Mouse (Mus musculus) stomach, postnatal 0 days (tissue): Measurements from ENCODE around the gene Edaradd. TPM values are rescaled to one million over a fixed set of nuclear protein-coding genes. Genes with fewer than 3 reads are reported as not detected.

ENCODE experiments used
- ATAC-seq: fragments of 200-750 bp; cut with Nextera tagmentation; 2 replicates; pipeline ENCODE4 v1.8.0; 2017; ENCODE audit not compliant: low FRiP score, low TSS enrichment
- DNase-seq: peaks from one replicate; pipeline ENCODE4 v3.0.0-alpha.2; 2016; ENCODE audit warnings: low spot score
- H3K27ac ChIP-seq: fragments of 300-500 bp; sonication (generic); replicated peaks from 2 replicates; pipeline ENCODE4 v1.5.1; 2014; ENCODE audit warnings: mild to moderate bottlenecking, control low read depth
- H3K27me3 ChIP-seq: fragments of 300-500 bp; sonication (generic); 2 replicates; pipeline ENCODE4 v1.6.1; 2014; ENCODE audit warnings: low read length; ENCODE audit not compliant: control insufficient read depth, insufficient read depth
- H3K36me3 ChIP-seq: fragments of 300-500 bp; sonication (generic); 2 replicates; pipeline ENCODE4 v1.6.1; 2014; ENCODE audit warnings: low read length, mixed read lengths; ENCODE audit not compliant: control insufficient read depth, insufficient read depth
- H3K4me1 ChIP-seq: fragments of 300-500 bp; sonication (generic); replicated peaks from 2 replicates; pipeline ENCODE4 v1.6.1; 2014; ENCODE audit warnings: antibody characterized with exemption; ENCODE audit not compliant: control insufficient read depth, insufficient read depth
- H3K4me2 ChIP-seq: fragments of 300-500 bp; sonication (generic); replicated peaks from 2 replicates; pipeline ENCODE4 v1.6.1; 2014; ENCODE audit warnings: low read depth, mild to moderate bottlenecking, control low read depth, moderate library complexity
- H3K4me3 ChIP-seq: fragments of 300-500 bp; sonication (generic); 2 replicates; pipeline ENCODE4 v1.5.1; 2014; ENCODE audit warnings: low read depth, low read length, control low read depth
- H3K9ac ChIP-seq: fragments of 300-500 bp; sonication (generic); 2 replicates; pipeline ENCODE4 v1.6.1; 2014; ENCODE audit warnings: mild to moderate bottlenecking, low read length, control low read depth, mixed read lengths
- H3K9me3 ChIP-seq: fragments of 300-500 bp; sonication (generic); 2 replicates; pipeline ENCODE4 v1.6.1; 2016; ENCODE audit warnings: low read length; ENCODE audit not compliant: control insufficient read depth
- CTCF ChIP-seq: IDR thresholded peaks from 2 replicates; pipeline ENCODE4 v1.5.1; 2016; ENCODE audit warnings: antibody characterized with exemption, low read depth, mild to moderate bottlenecking, moderate library complexity
- EP300 ChIP-seq: optimal IDR thresholded peaks from 2 replicates; pipeline ENCODE3; 2016; ENCODE audit warnings: antibody characterized with exemption
- WGBS: fragments of 180-500 bp; shearing (Covaris S2); extraction: QIAGEN DNeasy Blood & Tissue Kit; methylation state at CpG from one replicate; pipeline ENCODE4 v1.1.7; 2014; 5-methylcytosine and 5-hydroxymethylcytosine counted together
- polyA plus RNA-seq: library from polyadenylated mRNA; unstranded; fragments of >200 nt; fragmentation: Nextera tagmentation; extraction: Ambion mirVana; gene quantifications from 2 replicates; pipeline ENCODE4 v1.2.1, GENCODE M21; 2015

Gene Edaradd
- polyA plus RNA-seq, 1 experiment from 2014 or later, result 2.2 TPM

- Histone ChIP-seq H3K4me3 (no peak overlapping the region), H3K27ac (no peak overlapping the region), H3K4me2 (no peak overlapping the region), H3K4me1 (peaks cover 4% of the 10 kb centered on the region), H3K27me3 (no peaks in the 10 kb centered on the region), H3K9me3 (no peaks in the 10 kb centered on the region), H3K9ac (no peak overlapping the region), H3K36me3 (no peaks in the 10 kb centered on the region)
- TF ChIP-seq CTCF (no peak), EP300 (no peak)
- ATAC-seq, result no peak
- DNase-seq, result no peak
- 42% methylated on average over 5 of the region's 5 CpGs for WGBS
Measured at GRCm38 (mm10) chr13:12543246-12543645, 23.0 kb upstream of the Edaradd start.

GRCm38 (mm10) chr13:12542006-12542981, 22.1 kb upstream of the Edaradd start:
- no peaks in the 10 kb centered on the region for H3K27me3 ChIP-seq
- no peak for TF ChIP-seq EP300
- peak; percentile 71 for TF ChIP-seq CTCF
- 3% methylated on average over 23 of the region's 23 CpGs for WGBS
- peak overlapping the region; percentile 19 for H3K4me3 ChIP-seq
- no peaks in the 10 kb centered on the region for H3K9me3 ChIP-seq
- no peak overlapping the region for H3K9ac ChIP-seq
- H3K4me2 ChIP-seq, result peak overlapping the region; percentile 56
- H3K4me1 ChIP-seq, result peaks cover 4% of the 10 kb centered on the region
- DNase-seq (peak; percentile 86), ATAC-seq (peak; percentile 91)
- no peaks in the 10 kb centered on the region for H3K36me3 ChIP-seq
- H3K27ac ChIP-seq, result peak overlapping the region; percentile 75

GRCm38 (mm10) chr13:12540119-12540518, 19.9 kb upstream of the Edaradd start:
- no peak for ATAC-seq
- no peak overlapping the region for H3K9ac ChIP-seq
- no peak overlapping the region for H3K27ac ChIP-seq
- no peaks in the 10 kb centered on the region for H3K9me3 ChIP-seq
- no peak overlapping the region for H3K4me2 ChIP-seq
- H3K4me3 ChIP-seq, result no peak overlapping the region
- H3K4me1 ChIP-seq, result peaks cover 4% of the 10 kb centered on the region
- 79% methylated on average over 13 of the region's 13 CpGs for WGBS
- no peaks in the 10 kb centered on the region for H3K27me3 ChIP-seq
- no peak for DNase-seq
- no peaks in the 10 kb centered on the region for H3K36me3 ChIP-seq
- TF ChIP-seq EP300 (no peak), CTCF (no peak)

GRCm38 (mm10) chr13:12539716-12540115, 19.5 kb upstream of the Edaradd start:
- H3K9me3 ChIP-seq, result no peaks in the 10 kb centered on the region
- WGBS, result 49% methylated on average over 11 of the region's 11 CpGs

GRCm38 (mm10) chr13:12537971-12538370, 17.7 kb upstream of the Edaradd start:
- ATAC-seq (no peak), DNase-seq (peak; percentile 60)
- Histone ChIP-seq H3K4me2 (no peak overlapping the region), H3K36me3 (no peaks in the 10 kb centered on the region), H3K27ac (no peak overlapping the region), H3K4me1 (peaks cover 4% of the 10 kb centered on the region), H3K4me3 (no peak overlapping the region), H3K27me3 (no peaks in the 10 kb centered on the region), H3K9ac (no peak overlapping the region), H3K9me3 (no peaks in the 10 kb centered on the region)
- TF ChIP-seq EP300, result no peak
- peak; percentile 75 for TF ChIP-seq CTCF
- WGBS, result 66% methylated on average over 6 of the region's 6 CpGs

More at GRCm38 (mm10) chr13:12539716-12540115, 19.5 kb upstream of the Edaradd start:
- Histone ChIP-seq H3K9ac (no peak overlapping the region), H3K4me1 (peaks cover 4% of the 10 kb centered on the region), H3K36me3 (no peaks in the 10 kb centered on the region), H3K4me2 (no peak overlapping the region), H3K4me3 (no peak overlapping the region), H3K27ac (no peak overlapping the region), H3K27me3 (no peaks in the 10 kb centered on the region)
- DNase-seq, result no peak
- no peak for TF ChIP-seq EP300
- TF ChIP-seq CTCF, result no peak
- no peak for ATAC-seq

GRCm38 (mm10) chr13:12534628-12535027, 14.4 kb upstream of the Edaradd start:
- no peak for TF ChIP-seq EP300
- TF ChIP-seq CTCF, result no peak
- Histone ChIP-seq H3K27me3 (no peaks in the 10 kb centered on the region), H3K4me1 (no peaks in the 10 kb centered on the region), H3K4me3 (no peak overlapping the region), H3K27ac (no peak overlapping the region), H3K9me3 (no peaks in the 10 kb centered on the region), H3K4me2 (no peak overlapping the region), H3K9ac (no peak overlapping the region), H3K36me3 (no peaks in the 10 kb centered on the region)
- no peak for ATAC-seq
- no peak for DNase-seq
- WGBS, result 68% methylated on average over 3 of the region's 3 CpGs
